Mouse (Mus musculus): ENCODE data around the gene Fut7.

Gene Fut7

DNA sequence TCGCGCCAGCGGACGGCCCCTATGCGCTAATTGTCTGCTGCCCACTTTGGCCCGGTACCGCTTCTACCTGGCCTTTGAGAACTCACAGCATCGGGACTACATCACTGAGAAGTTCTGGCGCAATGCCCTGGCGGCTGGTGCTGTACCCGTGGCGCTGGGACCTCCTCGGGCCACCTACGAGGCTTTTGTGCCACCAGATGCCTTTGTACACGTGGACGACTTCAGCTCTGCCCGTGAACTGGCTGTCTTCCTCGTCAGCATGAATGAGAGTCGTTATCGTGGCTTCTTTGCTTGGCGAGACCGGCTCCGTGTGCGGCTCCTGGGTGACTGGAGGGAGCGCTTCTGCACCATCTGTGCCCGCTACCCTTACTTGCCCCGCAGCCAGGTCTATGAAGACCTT lies 2.4 kb downstream of the Fut7 start:
- in situ Hi-C loops (cut with MboI, MseI), result no loop called here

DNA sequence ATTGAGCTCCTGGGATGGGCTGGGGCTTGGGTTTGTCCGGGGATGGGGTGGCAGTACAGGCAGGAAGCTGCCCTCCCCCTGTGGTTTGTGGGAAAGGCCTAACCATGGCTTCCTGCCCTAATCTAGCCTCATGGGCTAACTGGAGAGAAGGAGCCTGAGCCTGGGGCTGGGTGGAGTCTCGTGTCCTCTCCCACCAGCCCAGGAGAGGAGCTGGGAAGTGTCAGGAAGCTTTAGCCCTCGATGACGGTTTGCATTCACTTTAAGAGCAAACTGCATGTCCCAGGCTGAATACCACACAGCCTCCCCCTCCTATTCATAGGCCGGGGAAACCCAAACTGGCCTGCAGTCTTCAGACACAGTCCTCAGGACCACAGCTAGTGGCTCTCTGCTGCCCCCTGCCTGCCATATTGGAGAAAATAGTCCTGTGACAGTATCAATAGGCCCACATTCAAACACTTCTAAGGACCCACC lies 3.7 kb downstream of the Fut7 start:
- in situ Hi-C loops (cut with MboI, MseI), result no loop called here

DNA sequence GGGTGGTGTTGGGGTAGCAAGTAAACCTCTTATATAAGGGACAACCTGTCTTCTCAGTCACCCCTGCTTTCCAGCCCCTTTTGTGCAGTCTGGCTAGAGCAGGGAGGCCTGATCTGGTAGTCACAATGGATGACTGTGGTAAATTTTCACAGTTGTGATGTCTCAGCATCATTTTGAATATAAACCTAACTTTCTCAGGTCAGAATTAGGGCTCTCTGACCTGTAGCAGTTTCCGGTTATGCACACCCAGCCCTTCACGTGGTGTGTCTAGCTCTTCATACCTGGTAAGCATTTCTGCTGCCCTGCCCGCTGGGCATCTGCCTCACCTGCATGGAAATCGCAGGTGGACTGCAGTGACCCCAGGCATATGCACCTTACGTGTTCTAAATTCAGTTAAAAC lies 4.2 kb downstream of the Fut7 start:
- in situ Hi-C loops (cut with MboI, MseI), result no loop called here

DNA sequence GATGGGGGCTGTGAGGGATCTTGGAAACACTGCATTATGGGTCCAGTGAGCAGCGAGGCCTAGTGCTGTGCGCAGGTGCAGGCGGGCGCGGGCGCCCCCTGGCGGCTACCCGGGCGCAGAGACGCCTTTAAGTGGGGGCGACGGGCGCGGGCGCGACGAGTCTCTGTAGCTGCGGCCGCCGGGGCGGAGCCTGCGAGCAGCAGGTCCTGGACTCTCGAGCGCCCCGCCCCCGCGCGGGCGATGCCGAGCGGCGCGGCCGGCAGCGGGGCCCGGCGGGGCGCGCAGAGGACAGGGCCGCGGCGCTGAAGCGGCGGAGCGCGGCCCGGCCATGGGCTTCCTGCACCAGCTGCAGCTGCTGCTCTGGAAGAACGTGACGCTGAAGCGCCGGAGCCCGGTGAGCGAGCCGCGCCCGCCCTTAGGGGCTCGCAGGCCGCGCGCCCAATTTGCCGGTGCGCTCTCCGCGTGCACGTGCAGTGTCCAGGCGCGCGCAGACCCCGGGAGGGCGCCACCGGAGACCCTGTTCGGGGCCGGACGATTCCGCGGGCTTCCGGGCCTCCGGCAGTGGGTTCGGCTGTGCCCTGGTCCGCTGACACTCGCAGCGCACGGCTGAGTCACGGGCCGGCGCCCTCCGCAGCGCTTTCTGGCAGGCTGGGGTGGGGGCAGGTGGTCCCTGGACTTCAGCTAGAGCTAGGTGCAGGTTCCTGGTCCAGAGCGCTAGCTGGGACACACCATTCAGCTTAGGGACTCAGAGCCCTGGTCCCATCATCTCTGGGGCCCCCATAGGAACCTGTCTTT lies 5.6 kb downstream of the Fut7 start, which contains the start of gene Abca2:
TSS of gene Abca2 (plus strand) at position 262 of the 795 bp plus-strand sequence.
- in situ Hi-C loops (cut with MboI, MseI), result no loop called here

DNA sequence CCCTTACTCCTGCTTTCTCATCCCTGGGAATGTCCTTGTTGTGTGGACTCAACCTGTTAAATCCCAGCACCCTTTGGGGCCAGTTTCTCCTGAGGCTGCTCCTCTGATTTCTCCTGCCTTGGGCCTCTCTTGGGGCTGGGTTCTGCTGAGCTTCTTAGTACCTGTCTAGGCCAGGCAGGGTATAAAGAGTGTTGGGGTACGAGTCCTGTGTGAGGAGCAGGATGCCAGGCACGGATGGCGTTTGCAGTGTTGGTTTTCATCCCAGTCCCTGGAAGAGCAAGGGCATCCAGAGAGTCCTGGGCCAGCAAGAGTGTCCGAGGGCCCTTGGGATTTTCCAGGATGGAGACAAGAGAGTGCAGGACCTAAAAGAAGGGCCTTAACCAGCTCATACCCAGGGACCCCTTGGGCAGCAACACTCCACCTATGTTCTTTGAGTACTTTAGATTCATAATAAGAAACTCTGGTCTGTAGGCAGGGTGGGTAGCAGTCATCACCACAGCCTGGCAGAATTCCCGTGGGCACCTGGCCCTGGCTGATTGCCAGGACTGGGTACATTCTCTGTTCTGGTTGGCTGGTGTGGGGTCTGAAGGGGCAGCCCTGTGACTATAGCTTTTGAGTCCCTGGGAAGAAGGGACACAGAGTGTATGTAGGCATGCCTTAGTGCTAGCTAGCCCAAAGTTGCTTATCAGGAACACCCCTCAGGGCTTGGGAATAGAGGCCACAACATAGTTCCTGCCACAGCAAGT lies 6.5 kb downstream of the Fut7 start:
- in situ Hi-C loops (cut with MboI, MseI), result loop anchor here (5.0 kb wide), 1 partner anchor 48 kb away; no protein-coding TSS in a partner anchor

DNA sequence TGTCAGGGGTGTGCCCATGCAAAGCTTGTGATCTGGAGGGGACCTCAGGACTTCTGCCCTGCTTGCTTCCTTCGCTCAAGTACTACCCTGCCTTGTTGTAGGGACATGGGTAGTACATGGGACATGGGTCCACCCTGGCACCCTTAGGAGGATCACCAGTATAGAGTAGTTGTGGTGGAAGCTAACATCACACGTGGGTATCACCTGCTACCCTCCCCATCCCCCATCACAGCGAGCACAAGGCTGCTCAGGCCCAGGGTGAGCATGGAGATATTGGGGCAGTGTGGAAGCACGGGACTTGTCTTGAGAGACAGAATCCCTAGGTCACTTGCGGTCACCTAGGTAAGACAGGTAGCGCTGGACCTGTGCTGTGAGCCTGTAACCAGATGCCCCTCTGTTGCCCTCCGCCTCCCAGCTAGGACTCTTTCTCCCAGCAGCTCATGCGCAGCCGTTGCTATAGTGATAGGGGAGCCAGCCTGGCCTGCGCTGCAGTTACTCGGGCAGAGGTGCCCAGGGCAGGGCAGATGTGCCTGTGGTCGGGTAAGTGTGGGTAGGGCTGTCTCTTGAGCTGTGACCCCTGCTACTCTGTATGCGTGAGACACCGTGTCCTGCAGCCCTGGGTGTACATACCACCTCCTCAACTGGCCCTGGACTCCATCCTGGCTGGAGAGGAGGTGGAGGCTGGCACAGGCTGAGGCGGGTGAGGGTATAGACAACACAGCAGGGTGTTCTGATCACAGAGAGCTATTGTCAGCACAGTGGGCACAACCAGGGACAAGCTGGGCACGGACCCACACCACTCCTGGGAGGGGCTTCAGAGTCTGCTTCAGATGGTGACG lies 7.5 kb downstream of the Fut7 start:
- in situ Hi-C loops (cut with MboI, MseI), result loop anchor here (5.0 kb wide), 1 partner anchor 47 kb away; no protein-coding TSS in a partner anchor

DNA sequence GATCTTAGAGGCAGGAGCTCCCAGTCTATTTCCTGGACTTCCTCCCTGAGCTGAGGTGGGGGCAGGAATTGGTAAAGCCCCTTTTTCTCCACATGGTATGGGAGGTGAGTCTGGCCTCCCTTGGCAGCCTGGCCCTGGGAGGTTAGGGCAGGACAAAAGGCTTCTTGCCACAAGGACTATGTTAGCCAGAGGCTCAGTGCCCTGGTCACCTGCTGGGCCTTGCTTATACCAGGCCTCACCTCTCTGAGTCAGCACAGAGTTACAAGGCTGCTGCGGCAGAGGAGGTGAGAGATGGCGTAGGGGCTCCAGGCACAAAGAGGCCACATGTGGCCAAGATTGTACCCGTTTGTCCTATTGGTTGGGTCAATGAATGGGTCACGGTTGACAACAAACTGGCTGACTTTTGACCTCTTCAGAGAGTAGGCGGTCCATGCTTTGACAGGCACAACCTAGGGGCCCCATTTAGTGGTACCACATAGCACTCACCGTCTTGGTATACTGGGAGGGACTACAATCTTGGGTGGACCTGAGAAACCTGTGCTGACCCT lies 8.3 kb downstream of the Fut7 start:
- in situ Hi-C loops (cut with MboI, MseI), result loop anchor here (5.0 kb wide), 1 partner anchor 46 kb away; no protein-coding TSS in a partner anchor

DNA sequence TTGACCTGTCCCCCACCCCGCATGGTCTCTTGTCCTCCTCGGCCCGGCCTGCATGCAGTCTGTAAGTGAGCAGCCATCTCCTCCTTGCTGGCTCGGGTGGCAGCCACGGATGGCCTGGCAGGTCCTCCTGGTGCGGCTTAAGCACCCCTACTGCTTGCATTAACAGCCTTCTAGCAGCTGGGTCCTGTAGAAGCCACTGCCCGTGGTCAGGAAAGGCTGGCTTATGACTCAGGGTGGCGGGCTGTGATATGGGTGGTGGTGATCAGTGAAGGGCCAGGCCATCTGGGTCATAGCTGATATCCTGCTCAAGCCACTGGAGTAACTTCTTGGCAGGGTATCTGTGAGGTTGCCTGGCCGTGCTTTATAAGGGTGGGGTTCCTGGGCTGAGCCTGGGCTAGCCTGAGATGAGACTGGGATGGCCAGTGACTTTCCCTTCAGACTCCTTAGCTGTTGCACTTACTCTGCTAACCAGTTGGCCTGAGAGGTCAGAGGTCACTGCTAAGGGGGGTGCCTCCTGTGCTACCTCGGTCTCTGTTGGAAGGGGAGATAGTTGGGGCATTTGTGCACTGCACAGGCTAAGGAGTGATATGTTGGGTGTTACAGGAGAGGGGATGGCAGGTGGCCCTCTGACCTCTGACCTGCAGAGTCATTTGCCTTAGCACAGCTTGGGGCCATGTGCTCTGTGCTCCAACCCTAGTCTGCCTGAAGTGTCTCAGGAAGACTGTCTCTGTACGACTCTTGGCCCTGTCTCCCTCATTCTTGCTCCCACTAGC lies 9.4 kb downstream of the Fut7 start:
- in situ Hi-C loops (cut with MboI, MseI), result loop anchor here (5.0 kb wide), 1 partner anchor 45 kb away; no protein-coding TSS in a partner anchor

DNA sequence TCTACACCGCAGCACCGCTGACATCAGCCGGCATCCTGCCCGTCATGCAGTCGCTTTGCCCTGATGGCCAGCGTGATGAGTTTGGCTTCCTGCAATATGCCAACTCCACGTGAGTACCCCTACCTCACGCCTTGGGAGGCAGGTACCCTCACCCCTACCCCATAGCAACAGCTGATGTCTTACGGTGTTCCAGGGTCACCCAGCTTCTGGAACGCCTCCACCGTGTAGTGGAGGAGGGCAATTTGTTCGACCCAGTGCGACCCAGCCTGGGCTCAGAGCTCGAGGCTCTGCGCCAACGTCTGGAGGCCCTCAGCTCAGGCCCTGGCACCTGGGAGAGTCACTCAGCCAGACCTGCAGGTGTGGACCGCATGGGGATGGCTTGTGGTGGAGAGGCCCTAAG lies 10.0 kb downstream of the Fut7 start:
- in situ Hi-C loops (cut with MboI, MseI), result loop anchor here (5.0 kb wide), 1 partner anchor 44 kb away; no protein-coding TSS in a partner anchor

DNA sequence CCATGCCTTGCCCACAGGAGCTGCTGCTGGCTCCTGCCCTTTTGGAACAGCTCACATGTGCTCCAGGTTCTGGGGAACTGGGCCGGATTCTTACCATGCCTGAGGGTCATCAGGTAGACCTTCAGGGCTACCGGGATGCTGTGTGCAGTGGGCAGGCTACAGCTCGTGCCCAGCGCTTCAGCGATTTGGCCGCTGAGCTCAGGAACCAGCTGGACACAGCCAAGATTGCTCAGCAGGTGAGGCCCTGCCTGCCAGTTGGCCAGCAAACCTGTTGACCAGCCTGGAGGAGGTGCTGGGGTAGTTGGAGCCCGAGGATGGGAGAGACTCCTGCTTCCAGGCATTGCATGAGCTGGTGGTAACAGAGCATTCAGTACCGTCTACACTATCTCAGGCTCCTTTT lies 11.2 kb downstream of the Fut7 start:
- in situ Hi-C loops (cut with MboI, MseI), result loop anchor here (5.0 kb wide), 1 partner anchor 43 kb away; no protein-coding TSS in a partner anchor

DNA sequence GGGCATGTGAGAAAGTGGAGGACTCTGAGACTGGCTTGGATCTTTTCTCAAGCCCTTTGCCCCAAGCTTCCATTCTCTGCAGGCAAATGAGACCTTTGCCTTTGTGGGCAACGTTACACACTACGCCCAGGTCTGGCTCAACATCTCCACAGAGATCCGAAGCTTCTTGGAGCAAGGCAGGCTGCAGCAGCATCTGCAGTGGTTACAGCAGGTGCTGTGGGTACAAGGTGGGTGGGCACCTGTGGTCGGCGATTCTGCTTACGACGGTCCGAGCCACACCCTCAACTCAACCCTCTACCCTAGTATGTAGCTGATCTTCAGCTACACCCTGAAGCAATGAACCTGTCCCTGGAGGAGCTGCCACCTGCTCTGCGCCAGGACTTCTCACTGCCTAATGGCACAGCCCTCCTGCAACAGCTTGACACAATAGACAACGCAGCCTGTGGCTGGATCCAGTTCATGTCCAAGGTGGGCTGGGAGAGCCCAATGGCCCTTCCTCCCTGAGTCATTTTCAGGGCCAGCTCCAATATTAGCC lies 13.3 kb downstream of the Fut7 start:
- in situ Hi-C loops (cut with MboI, MseI), result no loop called here

DNA sequence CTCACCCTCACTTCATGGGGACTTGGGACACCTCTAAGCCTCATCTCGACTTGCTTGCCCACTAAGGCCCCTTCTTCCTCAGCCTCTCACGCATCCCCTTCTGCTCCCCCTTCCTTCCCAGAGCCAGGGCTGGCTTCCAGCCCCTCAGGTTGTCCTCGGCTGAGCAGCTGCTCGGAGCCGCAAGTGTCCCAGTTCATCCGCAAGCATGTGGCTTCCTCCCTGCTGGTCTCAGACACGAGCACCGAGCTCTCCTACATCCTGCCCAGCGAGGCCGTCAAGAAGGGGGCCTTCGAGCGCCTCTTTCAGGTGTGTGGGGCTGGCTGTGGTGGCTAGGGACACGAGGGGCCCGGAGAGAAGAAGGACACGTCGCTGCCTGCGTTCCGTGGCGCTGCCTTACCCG lies 18.0 kb downstream of the Fut7 start:
- in situ Hi-C loops (cut with MboI, MseI), result no loop called here

DNA sequence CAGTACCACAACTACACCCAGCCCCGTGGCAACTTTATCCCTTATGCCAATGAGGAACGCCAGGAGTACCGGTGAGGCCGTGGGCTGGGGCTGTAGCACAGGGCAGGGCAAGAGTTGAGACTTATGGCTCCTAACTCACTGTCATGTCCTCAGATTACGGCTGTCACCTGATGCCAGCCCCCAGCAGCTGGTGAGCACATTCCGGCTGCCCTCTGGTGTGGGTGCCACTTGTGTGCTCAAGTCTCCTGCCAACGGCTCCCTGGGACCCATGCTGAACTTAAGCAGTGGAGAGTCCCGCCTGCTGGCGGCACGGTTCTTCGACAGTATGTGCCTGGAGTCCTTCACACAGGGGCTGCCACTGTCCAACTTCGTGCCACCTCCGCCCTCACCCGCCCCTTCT lies 19.6 kb downstream of the Fut7 start:
- in situ Hi-C loops (cut with MboI, MseI), result no loop called here

DNA sequence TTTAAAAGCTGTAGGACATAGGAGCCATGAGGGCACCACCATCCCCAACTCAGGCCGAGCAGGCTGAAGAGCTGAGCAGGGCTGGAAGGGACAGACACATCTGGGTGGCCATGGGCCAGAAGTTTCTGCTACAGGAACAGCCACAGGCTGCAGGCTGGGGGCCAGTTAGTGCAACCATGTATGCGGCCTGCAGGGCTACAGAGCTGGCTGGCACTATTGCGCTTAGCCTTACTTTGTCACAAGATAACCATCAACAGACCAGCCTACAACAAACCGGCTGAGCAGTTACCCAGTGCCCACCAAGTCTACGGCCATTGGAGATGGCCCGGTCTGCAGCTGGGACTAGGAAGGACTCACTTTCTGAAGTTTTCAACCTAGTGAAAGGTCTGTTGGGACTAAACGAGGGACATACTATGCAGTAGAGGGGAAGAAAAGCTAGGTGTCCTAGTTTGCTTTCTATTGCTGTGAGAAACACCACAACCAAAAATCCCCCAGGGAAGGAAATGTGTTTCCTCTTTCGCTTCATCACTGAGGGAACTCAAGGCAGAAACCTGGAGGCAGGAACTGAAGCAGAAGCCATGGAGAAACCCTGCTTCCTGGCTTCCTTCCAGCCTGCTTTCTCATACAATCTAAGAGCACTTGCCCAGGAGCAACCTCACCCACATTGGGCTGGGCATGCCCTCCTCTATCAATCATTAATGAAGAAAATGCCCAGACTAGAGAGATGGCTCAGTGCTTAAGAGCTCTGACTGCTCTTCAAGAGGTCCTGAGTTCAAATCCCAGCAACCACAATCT lies 28.0 kb downstream of the Fut7 start:
- in situ Hi-C loops (cut with MboI, MseI), result no loop called here

DNA sequence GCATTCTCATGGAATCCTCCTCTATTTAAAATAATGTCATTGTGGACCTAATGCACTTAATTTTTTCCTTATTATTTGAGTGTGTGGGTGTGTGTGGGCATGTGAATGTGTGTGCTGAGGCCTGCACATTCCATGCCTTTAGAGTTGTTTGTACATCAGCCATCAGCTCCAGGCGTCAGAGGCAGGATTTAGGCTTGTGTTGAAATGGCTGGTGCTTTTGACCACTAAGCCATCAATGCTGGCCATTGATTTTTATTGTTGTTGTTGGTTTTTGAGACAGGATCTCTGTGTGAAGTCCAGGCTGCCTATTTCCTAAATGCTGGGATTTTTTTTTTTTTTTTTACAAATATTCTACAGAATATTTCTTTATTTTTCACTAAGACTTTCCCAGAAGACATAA lies 29.9 kb downstream of the Fut7 start:
- in situ Hi-C loops (cut with MboI, MseI), result no loop called here

DNA sequence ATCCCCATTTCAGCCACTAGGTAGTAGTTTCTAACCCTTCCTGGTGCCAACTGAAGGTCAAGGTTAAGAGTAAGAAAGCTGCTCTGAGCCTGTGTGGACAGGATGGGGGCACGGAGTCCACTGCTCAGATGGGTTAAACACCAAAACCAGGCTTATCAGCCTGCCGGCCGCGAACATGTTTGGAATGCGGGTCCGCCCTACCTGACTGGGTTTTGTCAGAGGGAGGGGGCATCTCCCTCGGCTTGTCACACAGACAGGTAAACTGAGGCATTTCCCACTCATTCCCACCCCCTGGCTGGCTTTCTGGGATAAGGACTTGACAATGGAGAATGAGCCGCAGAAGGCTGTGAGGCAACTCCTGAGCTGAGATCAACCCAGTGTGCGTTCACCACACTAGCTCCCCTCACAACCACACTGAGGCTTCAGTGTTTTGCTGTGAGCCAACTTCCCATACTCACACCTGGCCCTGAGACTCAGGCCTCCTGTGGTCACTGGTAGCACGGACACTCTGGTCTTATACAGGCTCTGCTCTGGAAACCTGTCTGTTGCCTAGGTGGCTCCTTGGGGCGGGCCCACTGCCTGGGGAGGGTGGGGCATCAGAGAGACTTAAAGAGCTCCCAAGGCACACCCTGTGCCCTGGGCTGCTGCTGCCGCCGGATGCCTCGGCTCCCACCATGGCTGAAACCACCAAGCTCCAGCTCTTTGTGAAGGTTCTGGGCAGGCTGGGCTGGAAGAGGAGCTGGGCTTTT lies 33.3 kb downstream of the Fut7 start, which contains the start of gene Clic3:
TSS of gene Clic3 (plus strand) at position 634 of the 749 bp plus-strand sequence.
- in situ Hi-C loops (cut with MboI, MseI), result no loop called here

DNA sequence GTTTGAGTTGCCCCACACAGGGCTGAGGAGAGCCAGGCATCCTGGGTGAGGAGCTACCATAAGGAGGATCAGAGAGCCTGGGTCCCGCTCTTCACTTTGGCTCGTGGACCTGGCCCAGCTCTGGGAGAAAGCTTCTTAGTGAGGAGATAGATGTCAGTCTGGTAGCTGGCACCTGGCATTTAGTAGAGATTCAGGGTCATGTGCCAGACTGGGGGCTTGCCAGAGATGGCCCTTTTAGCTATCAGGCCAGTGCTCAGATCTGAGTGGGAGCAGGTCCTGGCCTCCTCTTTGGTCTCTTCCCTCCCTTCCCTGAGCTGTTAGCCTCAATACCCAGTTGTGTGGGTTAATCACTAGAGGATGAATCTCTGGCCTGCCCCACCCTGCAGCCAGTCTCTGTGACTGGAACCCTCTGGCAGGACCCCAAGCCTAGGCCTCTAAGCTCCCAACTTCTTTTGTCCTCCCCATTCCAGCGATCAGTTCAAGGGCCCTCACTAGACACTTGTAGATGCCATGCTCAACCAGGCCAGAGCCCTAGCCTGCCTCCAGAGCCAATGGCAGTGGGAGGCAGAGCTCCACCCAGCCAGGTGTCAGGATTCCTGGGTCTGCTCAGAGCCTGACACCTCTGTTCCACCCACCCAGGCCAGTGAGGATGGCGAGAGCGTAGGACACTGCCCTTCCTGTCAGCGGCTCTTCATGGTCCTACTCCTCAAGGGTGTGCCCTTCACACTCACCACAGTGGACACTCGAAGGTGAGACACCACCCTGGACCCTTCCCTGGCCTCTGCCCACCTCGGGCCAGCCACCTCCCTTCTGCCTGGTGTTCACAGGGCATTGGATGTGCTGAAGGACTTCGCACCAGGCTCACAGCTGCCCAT lies 34.2 kb downstream of the Fut7 start:
- in situ Hi-C loops (cut with MboI, MseI), result no loop called here

DNA sequence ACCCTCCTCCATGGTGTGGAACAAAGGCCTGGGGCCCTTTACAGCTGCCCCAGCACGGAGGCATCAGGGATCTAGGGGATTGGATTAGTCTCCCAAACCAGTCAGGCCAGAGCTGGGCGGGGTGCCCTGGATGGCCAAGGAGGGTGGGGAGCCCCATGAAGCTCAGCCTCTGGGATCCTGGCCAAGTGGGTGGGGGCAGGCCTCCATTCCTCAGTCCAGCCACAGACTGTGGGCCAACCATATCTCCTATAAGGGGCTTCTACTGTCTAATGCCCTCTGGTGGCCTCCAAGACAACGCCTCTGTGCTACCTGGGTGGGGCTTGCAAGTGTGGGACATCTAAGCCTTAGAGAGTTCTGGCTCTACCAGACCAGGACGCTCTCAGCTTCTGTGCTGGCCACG lies 35.8 kb downstream of the Fut7 start:
- in situ Hi-C loops (cut with MboI, MseI), result no loop called here
